Mouse (Mus musculus) MEL (cell line): ENCODE data around the gene Dmac2. TPM values are rescaled to one million over a fixed set of nuclear protein-coding genes. Genes with fewer than 3 reads are reported as not detected.

ENCODE experiments used
- DNase-seq: peaks from one replicate; pipeline ENCODE4 v3.0.0; 2011; ENCODE audit warnings: low read depth, low spot score
- H3K27ac ChIP-seq: 2 replicates; pipeline ENCODE4 v1.5.1; 2012; ENCODE audit warnings: low read depth, mild to moderate bottlenecking, control low read depth, low read length, moderate library complexity; ENCODE audit not compliant: control insufficient read depth
- H3K27me3 ChIP-seq, 2 experiments: fragments of 150-350 bp in 1 of 2; sonication (generic) in 1 of 2; 2 replicates each; pipeline ENCODE4 v1.6.1; 2012; ENCODE audit warnings: low read length in 2 of 2, mild to moderate bottlenecking in 2 of 2, improper control_type of control experiment in 1 of 2, moderate library complexity in 1 of 2; ENCODE audit not compliant: insufficient read depth in 2 of 2, control insufficient read depth in 1 of 2
- H3K36me3 ChIP-seq, 2 experiments: 2 replicates each; pipeline ENCODE4 v1.6.1; 2012 to 2014; ENCODE audit warnings: low read length in 2 of 2, improper control_type of control experiment in 1 of 2, inconsistent platforms in 1 of 2, mild to moderate bottlenecking in 1 of 2; ENCODE audit not compliant: insufficient read depth in 2 of 2, control insufficient read depth in 1 of 2
- H3K4me1 ChIP-seq, 2 experiments: fragments of 150-350 bp in 1 of 2; sonication (generic) in 1 of 2; 2 replicates each; pipeline ENCODE4 v1.6.1; 2012; ENCODE audit warnings: low read length in 2 of 2, improper control_type of control experiment in 1 of 2, mild to moderate bottlenecking in 1 of 2; ENCODE audit not compliant: insufficient read depth in 2 of 2, control insufficient read depth in 1 of 2
- H3K4me3 ChIP-seq, 2 experiments: fragments of 150-350 bp in 1 of 2; sonication (generic) in 1 of 2; 2 replicates each; pipeline ENCODE4 v1.5.1; 2012; ENCODE audit warnings: low read depth in 2 of 2, low read length in 2 of 2, mild to moderate bottlenecking in 2 of 2, moderate library complexity in 2 of 2, control low read depth in 1 of 2, improper control_type of control experiment in 1 of 2; ENCODE audit not compliant: control insufficient read depth in 1 of 2, insufficient read depth in 1 of 2
- H3K79me2 ChIP-seq: 2 replicates; pipeline ENCODE4 v1.6.1; 2012; ENCODE audit warnings: mild to moderate bottlenecking, low read length, moderate library complexity; ENCODE audit not compliant: control insufficient read depth, poor library complexity, insufficient read depth
- H3K9ac ChIP-seq: 2 replicates; pipeline ENCODE4 v1.6.1; 2012; ENCODE audit warnings: low read depth, mild to moderate bottlenecking, control low read depth, low read length, moderate library complexity; ENCODE audit not compliant: control insufficient read depth, poor library complexity, severe bottlenecking
- H3K9me3 ChIP-seq: fragments of 150-350 bp; sonication (generic); replicated peaks from 2 replicates; pipeline ENCODE4 v1.6.1; 2012; ENCODE audit warnings: mild to moderate bottlenecking, low read length, improper control_type of control experiment, moderate library complexity; ENCODE audit not compliant: insufficient read depth
- BHLHE40 ChIP-seq: IDR thresholded peaks from 2 replicates; pipeline ENCODE4 v1.6.1; 2012; ENCODE audit warnings: low read depth, mild to moderate bottlenecking, inconsistent platforms, low read length, improper control_type of control experiment, borderline replicate concordance
- CHD2 ChIP-seq: IDR thresholded peaks from 2 replicates; pipeline ENCODE4 v1.6.1; 2011; ENCODE audit warnings: low read length, improper control_type of control experiment
- MEF2A ChIP-seq: IDR thresholded peaks from 2 replicates; pipeline ENCODE4 v1.6.1; 2014; ENCODE audit warnings: low read depth, mild to moderate bottlenecking, inconsistent platforms, low read length, improper control_type of control experiment; ENCODE audit not compliant: poor library complexity, insufficient replicate concordance, severe bottlenecking; ENCODE audit errors: extremely low read depth
- POLR2A ChIP-seq, 2 experiments: IDR thresholded peaks; 2 replicates each; pipeline ENCODE4 v1.6.1; 2011 to 2012; ENCODE audit warnings: low read length in 2 of 2, mild to moderate bottlenecking in 2 of 2, control low read depth in 1 of 2, improper control_type of control experiment in 1 of 2, low read depth in 1 of 2, moderate library complexity in 1 of 2; ENCODE audit not compliant: control insufficient read depth in 1 of 2, insufficient read depth in 1 of 2, poor library complexity in 1 of 2
- POLR2AphosphoS2 ChIP-seq: IDR thresholded peaks from 2 replicates; pipeline ENCODE4 v1.6.1; 2011; ENCODE audit warnings: low read length, improper control_type of control experiment
- SIN3A ChIP-seq: IDR thresholded peaks from 2 replicates; pipeline ENCODE4 v1.6.1; 2012; ENCODE audit warnings: low read length, improper control_type of control experiment, inconsistent platforms
- polyA plus RNA-seq, 2 experiments: library from polyadenylated mRNA; stranded (reverse) in 1 of 2; unstranded in 1 of 2; fragments of >175 nt in 1 of 2; fragments of >200 nt in 1 of 2; gene quantifications; 2 replicates each; pipeline versions ENCODE4 v1.2.1 to v1.2.4; 2012; ENCODE audit warnings: low replicate concordance in 2 of 2, low read depth in 1 of 2; ENCODE audit not compliant: insufficient read length in 2 of 2, insufficient read depth in 1 of 2, missing spikeins in 1 of 2
- total RNA-seq: library from RNA; depleted of rRNA; stranded (reverse); fragments of 300-350 nt; gene quantifications from 2 replicates; pipeline ENCODE4 v1.2.3, GENCODE M21; 2012; rRNA removed

Dmac2 gene
- total and polyA plus RNA-seq, 3 experiments: 14.8 to 32.8 TPM; not detected in 1

DNA sequence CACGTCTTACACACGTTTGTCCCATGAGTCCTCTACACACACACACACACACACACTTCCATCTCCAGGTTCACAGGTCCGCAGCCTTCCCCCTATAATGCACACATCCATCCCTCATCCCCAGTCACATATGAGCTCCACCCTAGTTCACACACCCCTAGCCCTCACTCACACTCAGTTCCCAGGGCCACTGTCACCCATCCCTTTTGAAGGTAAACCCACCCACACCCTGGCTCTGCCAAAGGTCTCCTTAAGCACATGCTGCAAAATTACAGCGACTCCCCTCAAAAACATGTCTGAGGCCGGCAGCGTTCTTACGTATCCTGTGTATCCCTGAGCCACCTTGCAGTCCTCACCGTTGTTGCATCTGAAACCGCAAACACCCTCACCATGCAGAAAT is 55.1 kb downstream of the Dmac2 start:
- H3K9ac ChIP-seq: no peak overlapping the region
- H3K27me3 ChIP-seq: no peaks in the 10 kb centered on the region
- DNase-seq: no peak
- H3K36me3 ChIP-seq: peaks cover 0 to 16% of the 10 kb centered on the region in 2 experiments; a peak in 2 of 4 replicates
- H3K79me2 ChIP-seq: no peaks in the 10 kb centered on the region
- TF ChIP-seq POLR2A (IDR thresholded peaks at IDR 0.05; ENCODE audit: control insufficient read depth in 1 of 2, insufficient read depth in 1 of 2, low read depth in 1 of 2, low read length in 2 of 2, poor library complexity in 1 of 2) (0 out of 4 replicates have a peak, but pooled peaks of 1 of the 2 experiments have one; percentile 5), SIN3A (no peak), POLR2AphosphoS2 (0 out of 2 replicates have a peak, but pooled peaks have one; percentile 11)
- H3K9me3 ChIP-seq: no peaks in the 10 kb centered on the region
- H3K27ac ChIP-seq: no peak overlapping the region
- H3K4me1 ChIP-seq: peaks cover 3 to 21% of the 10 kb centered on the region in 2 experiments; a peak in 2 of 4 replicates
- no peak overlapping the region for H3K4me3 ChIP-seq

DNA sequence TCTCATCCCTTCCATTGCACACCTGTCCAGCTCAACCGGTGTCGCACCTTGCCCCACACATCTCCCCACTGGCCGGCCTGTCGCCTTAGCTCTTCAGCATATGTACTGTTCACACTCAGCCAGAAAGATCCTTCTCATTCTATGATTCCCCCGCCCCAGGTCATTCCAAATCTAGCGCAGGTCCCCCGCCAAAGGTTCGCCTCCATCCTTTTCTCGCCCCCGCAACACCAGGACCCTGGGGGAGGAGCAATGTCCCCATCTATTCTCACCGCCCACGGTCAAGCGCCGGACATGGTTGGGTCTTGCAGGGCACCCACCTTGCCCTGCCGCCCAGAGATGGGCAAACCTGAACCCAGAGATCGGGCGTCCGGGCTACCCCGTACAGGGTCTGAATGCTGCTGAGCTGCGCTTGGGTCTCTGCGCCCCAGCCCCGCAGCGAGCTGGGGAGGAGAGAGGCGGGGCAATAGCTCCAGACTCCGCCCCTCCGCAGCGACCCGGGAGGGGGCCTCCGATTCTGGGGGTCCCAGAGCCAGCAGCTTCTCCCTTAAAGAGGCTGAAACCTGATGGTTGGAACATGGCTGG is 55.6 kb downstream of the Dmac2 start, which contains the start of gene Tmem91:
Tmem91 (minus strand) TSS at position 448 of the 582 bp plus-strand sequence.
- Histone ChIP-seq H3K27ac (no peak within 1 kb of the TSS), H3K36me3 (peaks cover 0 to 19% of the 10 kb centered on the region in 2 experiments; a peak in 2 of 4 replicates), H3K4me3 (no peak within 1 kb of the TSS), H3K27me3 (no peaks in the 10 kb centered on the region), H3K9ac (no peak within 1 kb of the TSS), H3K79me2 (no peaks in the 10 kb centered on the region), H3K4me1 (peaks cover 4 to 24% of the 10 kb centered on the region in 2 experiments; a peak in 2 of 4 replicates), H3K9me3 (no peaks in the 10 kb centered on the region)
- no peak for DNase-seq
- TF ChIP-seq BHLHE40 (no peak), CHD2 (no peak), MEF2A (no peak), POLR2A (IDR thresholded peaks at IDR 0.05; ENCODE audit: control insufficient read depth in 1 of 2, insufficient read depth in 1 of 2, low read depth in 1 of 2, low read length in 2 of 2, poor library complexity in 1 of 2) (peak in 1 of 2 experiments; percentile 31; a peak in 1 of 4 replicates)

Other genes with a start within 250 kb of the Dmac2 start
- not detected in 2 replicates for gene Cnfn, start 249.7 kb upstream of the Dmac2 start, total RNA-seq
- not detected for gene Cnfn, start 249.7 kb upstream of the Dmac2 start, polyA plus RNA-seq
- 4.1 and 4.5 TPM in 2 replicates for gene Lipe, start 220.7 kb upstream of the Dmac2 start, total RNA-seq
- gene Lipe, start 220.7 kb upstream of the Dmac2 start, polyA plus RNA-seq: 10 to 100 TPM in 1 of 2 experiments, not detected in 1; 15.4 TPM
- gene Cxcl17, start 206.5 kb upstream of the Dmac2 start, total RNA-seq: not detected in 2 replicates
- not detected for gene Cxcl17, start 206.5 kb upstream of the Dmac2 start, polyA plus RNA-seq
- gene Ceacam1, start 141.8 kb upstream of the Dmac2 start, total RNA-seq: 0.27 and 0.46 TPM in 2 replicates
- 1 to 10 TPM in 1 of 2 experiments, not detected in 1; 1.5 TPM for gene Ceacam1, start 141.8 kb upstream of the Dmac2 start, polyA plus RNA-seq
- 0.07 TPM in 1 of 2 replicates, not detected in the other for gene Ceacam2, start 79.6 kb upstream of the Dmac2 start, total RNA-seq
- gene Ceacam2, start 79.6 kb upstream of the Dmac2 start, polyA plus RNA-seq: under 1 TPM in 1 of 2 experiments, not detected in 1; 0.13 TPM
- gene Erich4, start 3.5 kb upstream of the Dmac2 start, total RNA-seq: not detected in 2 replicates
- gene Erich4, start 3.5 kb upstream of the Dmac2 start, polyA plus RNA-seq: not detected
- gene B3gnt8, start 7.2 kb downstream of the Dmac2 start, total RNA-seq: 0.46 TPM in 2 replicates
- 1 to 10 TPM in 1 of 2 experiments, not detected in 1; 1.6 TPM for gene B3gnt8, start 7.2 kb downstream of the Dmac2 start, polyA plus RNA-seq
- gene Bckdha, start 39.6 kb downstream of the Dmac2 start, total RNA-seq: 21.4 and 27.0 TPM in 2 replicates
- 10 to 100 TPM in 1 of 2 experiments, not detected in 1; 33.1 TPM for gene Bckdha, start 39.6 kb downstream of the Dmac2 start, polyA plus RNA-seq
- gene Exosc5, start 39.8 kb downstream of the Dmac2 start, total RNA-seq: 106 and 109 TPM in 2 replicates
- 100 to 1,000 TPM in 1 of 2 experiments, not detected in 1; 134 TPM for gene Exosc5, start 39.8 kb downstream of the Dmac2 start, polyA plus RNA-seq
- gene Tmem91, start 55.8 kb downstream of the Dmac2 start, total RNA-seq: 0.59 and 0.89 TPM in 2 replicates
- 1 to 10 TPM in 1 of 2 experiments, not detected in 1; 3.3 TPM for gene Tmem91, start 55.8 kb downstream of the Dmac2 start, polyA plus RNA-seq
- 70.4 TPM in 2 replicates for gene B9d2, start 61.4 kb downstream of the Dmac2 start, total RNA-seq
- gene B9d2, start 61.4 kb downstream of the Dmac2 start, polyA plus RNA-seq: 100 to 1,000 TPM in 1 of 2 experiments, not detected in 1; 108 TPM
- 108 and 121 TPM in 2 replicates for gene Tgfb1, start 67.6 kb downstream of the Dmac2 start, total RNA-seq
- gene Tgfb1, start 67.6 kb downstream of the Dmac2 start, polyA plus RNA-seq: 100 to 1,000 TPM; 164 to 489 TPM
- gene Ccdc97, start 99.7 kb downstream of the Dmac2 start, total RNA-seq: 8.0 and 8.4 TPM in 2 replicates
- 10 to 100 TPM in 1 of 2 experiments, not detected in 1; 39.7 TPM for gene Ccdc97, start 99.7 kb downstream of the Dmac2 start, polyA plus RNA-seq
- 56.1 and 57.2 TPM in 2 replicates for gene Hnrnpul1, start 135.3 kb downstream of the Dmac2 start, total RNA-seq
- 100 to 1,000 TPM; 181 to 215 TPM for gene Hnrnpul1, start 135.3 kb downstream of the Dmac2 start, polyA plus RNA-seq
- gene Axl, start 169.3 kb downstream of the Dmac2 start, total RNA-seq: 0.13 and 0.19 TPM in 2 replicates
- not detected for gene Axl, start 169.3 kb downstream of the Dmac2 start, polyA plus RNA-seq
- not detected in 2 replicates for gene Cyp2s1, start 197.5 kb downstream of the Dmac2 start, total RNA-seq
- gene Cyp2s1, start 197.5 kb downstream of the Dmac2 start, polyA plus RNA-seq: not detected